Mouse (Mus musculus): ENCODE data around the gene Polr3e.

DNA sequence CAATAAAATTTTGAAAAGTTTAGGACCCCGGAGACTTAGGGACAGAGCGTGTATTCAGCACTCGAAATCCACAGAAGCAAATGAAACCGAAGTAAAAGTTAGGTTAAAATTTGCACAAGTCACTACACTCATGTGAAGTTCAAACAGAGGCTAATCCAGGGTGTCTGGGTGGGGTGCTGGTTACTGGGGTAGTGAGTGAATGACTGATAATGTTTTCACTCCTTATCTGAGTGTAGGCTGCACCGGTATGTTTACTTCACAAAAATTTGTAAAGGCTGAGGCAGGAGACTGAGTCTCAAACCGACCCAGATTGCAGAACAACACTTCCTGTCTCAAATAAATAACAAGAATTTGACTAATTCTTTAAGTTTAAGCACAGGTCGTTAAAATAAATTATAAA is 51.7 kb downstream of the Polr3e start:
- TF ChIP-seq CTCF (IDR thresholded peaks at IDR 0.05; ENCODE audit: low read depth, low read length) (no peak), POLR2A (IDR thresholded peaks at IDR 0.05; ENCODE audit: extremely low read depth, insufficient read depth, low read length) (no peak)
